Mouse (Mus musculus): ENCODE data around the gene Nkapd1.

DNA sequence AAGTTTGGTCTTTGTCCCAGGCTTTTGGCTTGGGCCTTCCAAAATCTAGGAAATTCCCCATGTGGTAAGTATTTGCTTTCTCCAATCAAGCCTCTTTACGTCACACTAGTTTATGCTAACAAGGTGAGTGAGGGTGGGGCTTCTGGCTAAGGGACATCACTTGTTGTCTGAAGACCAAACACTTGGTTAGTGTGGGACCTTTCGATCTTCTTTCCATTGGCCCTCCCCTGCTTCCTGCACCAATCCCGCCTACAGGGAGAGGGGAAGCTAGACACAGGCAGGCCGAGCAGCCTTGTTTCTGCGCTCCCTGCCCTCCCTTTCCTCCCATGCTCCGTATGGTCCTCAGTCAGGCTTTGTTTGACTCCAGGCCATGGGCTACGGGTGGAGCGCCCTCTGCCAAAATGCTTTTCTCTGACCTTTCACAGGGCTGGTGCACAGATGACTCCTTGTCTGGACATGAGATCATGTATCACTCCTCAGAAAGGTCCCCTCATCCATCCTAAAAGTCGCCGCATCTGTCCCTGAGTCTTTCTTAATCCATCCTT, 29.6 kb upstream of the Nkapd1 start:
- TF ChIP-seq POLR2A (IDR thresholded peaks at IDR 0.05; ENCODE audit: borderline replicate concordance, control insufficient read depth, low read depth, low read length) (no peak), CTCF (IDR thresholded peaks at IDR 0.05; ENCODE audit: control insufficient read depth, insufficient read depth, low read length) (no peak)

Data from bone marrow, adult 2 months (tissue).